Comparison of ENCODE assay signal across 19 mouse cellular contexts in genomic region chr6:96635663-96636062, GRCm38 (mm10).
"Had no signal": no experiment of that assay in that cellular context is flagged by ENCODE, and none has a peak within 500 bp of the region (broad histone marks: within the 10 kb centered on the region; RNA-seq: fewer than 3 reads in every experiment).

No protein-coding gene starts in this region.

- H3K9ac ChIP-seq: liver, embryonic 13.5 days; midbrain, embryonic 13.5 days; neural tube, embryonic 13.5 days had no signal

- H3K36me3 ChIP-seq: liver, embryonic 13.5 days; midbrain, embryonic 10.5 days; midbrain, embryonic 13.5 days; neural tube, embryonic 13.5 days had no signal

- H3K27ac ChIP-seq: hindbrain, postnatal 0 days; liver, embryonic 13.5 days; midbrain, embryonic 10.5 days; midbrain, embryonic 13.5 days; neural tube, embryonic 13.5 days had no signal

- H3K4me1 ChIP-seq: liver, embryonic 13.5 days; megakaryocyte, embryonic 14.5 days; midbrain, embryonic 10.5 days had no signal

- DNase-seq: kidney, adult 18-20 months; kidney, adult 9 months; kidney, postnatal 14 days; kidney, postnatal 4 days; liver, embryonic 13.5 days; retina, postnatal 1 day; right cerebral cortex, postnatal 25 days; spleen, adult 18-20 months; thymus, adult 2 months; thymus, postnatal 14 days; thymus, postnatal 4 days had no signal

- H3K4me2 ChIP-seq: liver, embryonic 13.5 days; midbrain, embryonic 13.5 days; neural tube, embryonic 13.5 days had no signal

- H3K27me3 ChIP-seq: liver, embryonic 13.5 days; megakaryocyte, embryonic 14.5 days; midbrain, embryonic 13.5 days; neural tube, embryonic 13.5 days had no signal

- H3K4me3 ChIP-seq: liver, embryonic 13.5 days; megakaryocyte, embryonic 14.5 days; midbrain, embryonic 10.5 days; midbrain, embryonic 13.5 days; myocyte; neural tube, embryonic 13.5 days had no signal

- ATAC-seq: hindbrain, postnatal 0 days; inflammation-experienced regulatory T-cells, adult 6 months; midbrain, embryonic 13.5 days; midbrain, embryonic 16.5 days had no signal

- H3K9me3 ChIP-seq: liver, embryonic 13.5 days; megakaryocyte, embryonic 14.5 days; midbrain, embryonic 10.5 days; midbrain, embryonic 13.5 days; neural tube, embryonic 13.5 days had no signal
